Mouse (Mus musculus) embryonic facial prominence, embryonic 13.5 days (tissue): ENCODE measurements around the gene Galnt11. TPM values are rescaled to one million over a fixed set of nuclear protein-coding genes. Genes with fewer than 3 reads are reported as not detected.
"Not testable (repeated sequence)": the region's sequence is repeated elsewhere in the genome, so short reads cannot be mapped to it uniquely, and the experiment has no call there.

Experiments used
- ATAC-seq: fragments of 200-750 bp; cut with Nextera tagmentation; 2 replicates; pipeline ENCODE4 v1.8.0; 2017; ENCODE audit warnings: low read depth; ENCODE audit not compliant: insufficient number of reproducible peaks, insufficient read depth, low FRiP score, low TSS enrichment
- H3K27ac ChIP-seq: fragments of 300-500 bp; sonication (generic); 2 replicates; pipeline ENCODE4 v1.5.1; 2015; ENCODE audit warnings: moderate library complexity, mild to moderate bottlenecking, inconsistent platforms
- H3K27me3 ChIP-seq: fragments of 300-500 bp; sonication (generic); 2 replicates; pipeline ENCODE4 v1.6.1; 2015; ENCODE audit warnings: mild to moderate bottlenecking, inconsistent platforms
- H3K36me3 ChIP-seq: fragments of 300-500 bp; sonication (generic); 2 replicates; pipeline ENCODE4 v1.6.1; 2015; ENCODE audit warnings: mild to moderate bottlenecking, inconsistent platforms
- H3K4me1 ChIP-seq: fragments of 300-500 bp; sonication (generic); 2 replicates; pipeline ENCODE4 v1.6.1; 2015; ENCODE audit warnings: inconsistent platforms
- H3K4me2 ChIP-seq: fragments of 300-500 bp; sonication (generic); 2 replicates; pipeline ENCODE4 v1.6.1; 2015; ENCODE audit warnings: moderate library complexity, mild to moderate bottlenecking, inconsistent platforms
- H3K4me3 ChIP-seq: fragments of 300-500 bp; sonication (generic); 2 replicates; pipeline ENCODE4 v1.5.1; 2015; ENCODE audit warnings: mild to moderate bottlenecking, inconsistent platforms
- H3K9ac ChIP-seq: fragments of 300-500 bp; sonication (generic); 2 replicates; pipeline ENCODE4 v1.6.1; 2015; ENCODE audit warnings: mild to moderate bottlenecking, inconsistent platforms
- H3K9me3 ChIP-seq: fragments of 300-500 bp; sonication (generic); 2 replicates; pipeline ENCODE4 v1.6.1; 2016; ENCODE audit warnings: inconsistent platforms
- WGBS: fragments of 180-500 bp; shearing (Covaris S2); methylation state at CpG from one replicate; pipeline ENCODE4 v1.1.7; 2015; ENCODE audit warnings: mixed read lengths; 5-methylcytosine and 5-hydroxymethylcytosine counted together
- polyA plus RNA-seq: library from polyadenylated mRNA; unstranded; fragments of >200 nt; fragmentation: Nextera tagmentation; extraction: Ambion mirVana; gene quantifications from 2 replicates; pipeline ENCODE4 v1.2.1, GENCODE M21; 2015

Galnt11 gene
- polyA plus RNA-seq: 38.7 and 42.7 TPM in 2 replicates

DNA sequence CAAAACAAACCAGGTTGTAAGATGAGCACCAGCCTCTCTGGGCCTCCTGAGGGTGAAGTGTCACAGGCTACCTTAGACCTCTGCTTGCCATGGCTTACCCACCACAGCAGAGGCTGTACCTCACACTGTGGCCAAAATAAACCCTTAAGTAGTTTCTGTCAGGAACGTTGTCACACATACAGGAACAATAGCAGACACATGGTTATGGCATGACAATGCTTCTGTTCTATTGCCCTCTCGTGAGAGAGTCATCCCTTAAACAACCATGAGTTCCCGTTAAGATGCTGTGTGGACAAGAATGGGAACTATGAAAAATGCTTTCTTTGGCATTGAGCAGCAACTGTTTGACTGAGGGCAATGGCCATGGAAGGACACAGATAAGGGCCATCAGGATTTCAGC lies at the start of gene Galnt11:
Gene Galnt11 (plus strand): TSS at position 301 of the 400 bp plus-strand sequence.
- Histone ChIP-seq H3K4me1 (peaks cover 8% of the 10 kb centered on the region), H3K9ac (peak within 1 kb of the TSS; percentile 86), H3K27ac (peak within 1 kb of the TSS; percentile 78), H3K4me2 (peak within 1 kb of the TSS; percentile 66), H3K36me3 (no peaks in the 10 kb centered on the region), H3K27me3 (no peaks in the 10 kb centered on the region), H3K9me3 (no peaks in the 10 kb centered on the region), H3K4me3 (peak within 1 kb of the TSS; percentile 73)
- ATAC-seq: no peak
- 81% methylated on average over 3 of the region's 3 CpGs for WGBS

DNA sequence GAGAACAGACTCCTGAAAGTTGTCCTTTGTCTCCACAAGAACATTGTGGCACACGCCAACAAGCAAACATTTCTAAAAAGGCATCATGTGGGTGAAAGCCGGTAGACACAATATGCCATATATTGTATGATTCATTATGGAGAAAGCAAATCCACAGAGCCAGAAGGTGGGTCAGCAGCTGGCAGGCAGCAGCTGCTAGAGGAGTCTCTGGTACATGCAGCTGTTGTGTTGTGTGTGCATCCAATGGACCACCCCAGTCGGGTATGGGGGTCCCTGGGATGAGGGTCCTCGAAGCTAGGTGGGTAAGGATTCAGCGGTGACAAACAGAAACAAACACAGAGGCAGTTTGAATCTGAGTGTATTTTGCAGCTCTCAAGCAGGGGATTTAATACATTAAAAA lies 43.8 kb upstream of the Galnt11 start:
- H3K4me3 ChIP-seq, H3K9ac ChIP-seq, ATAC-seq, H3K27ac ChIP-seq, H3K36me3 ChIP-seq, H3K27me3 ChIP-seq, H3K9me3 ChIP-seq, H3K4me1 ChIP-seq, H3K4me2 ChIP-seq: not testable (repeated sequence)
- 90% methylated on average over 5 of the region's 5 CpGs for WGBS

- not testable (repeated sequence) for ATAC-seq, H3K27ac ChIP-seq, H3K9ac ChIP-seq, H3K27me3 ChIP-seq, H3K36me3 ChIP-seq, H3K9me3 ChIP-seq, H3K4me1 ChIP-seq, H3K4me3 ChIP-seq, H3K4me2 ChIP-seq
- 90% methylated on average over 4 of the region's 4 CpGs for WGBS
Measured at GRCm38 (mm10) chr5:25178543-25178942, 43.2 kb upstream of the Galnt11 start.

GRCm38 (mm10) chr5:25179284-25179683 lies 42.4 kb upstream of the Galnt11 start:
- 91% methylated on average over 4 of the region's 4 CpGs for WGBS
- no peak for ATAC-seq

GRCm38 (mm10) chr5:25179936-25180488 lies 41.7 kb upstream of the Galnt11 start:
- ATAC-seq: no peak
- no peak overlapping the region for H3K27ac ChIP-seq
- H3K4me2 ChIP-seq: no peak overlapping the region
- 82% methylated on average over 3 of the region's 3 CpGs for WGBS
- H3K27me3 ChIP-seq: no peaks in the 10 kb centered on the region
- no peaks in the 10 kb centered on the region for H3K36me3 ChIP-seq
- no peak overlapping the region for H3K9ac ChIP-seq
- H3K4me3 ChIP-seq: no peak overlapping the region
- H3K4me1 ChIP-seq: no peaks in the 10 kb centered on the region
- no peaks in the 10 kb centered on the region for H3K9me3 ChIP-seq

More at GRCm38 (mm10) chr5:25179284-25179683, 42.4 kb upstream of the Galnt11 start:
- Histone ChIP-seq H3K27ac (no peak overlapping the region), H3K36me3 (no peaks in the 10 kb centered on the region), H3K27me3 (no peaks in the 10 kb centered on the region), H3K9ac (no peak overlapping the region), H3K4me3 (no peak overlapping the region), H3K4me1 (no peaks in the 10 kb centered on the region), H3K9me3 (no peaks in the 10 kb centered on the region), H3K4me2 (no peak overlapping the region)

- Histone ChIP-seq H3K36me3 (no peaks in the 10 kb centered on the region), H3K4me1 (no peaks in the 10 kb centered on the region), H3K4me2 (no peak within 1 kb of the TSS), H3K27me3 (no peaks in the 10 kb centered on the region), H3K9me3 (no peaks in the 10 kb centered on the region), H3K27ac (no peak within 1 kb of the TSS), H3K9ac (0 out of 2 replicates have a peak within 1 kb of the TSS, but pooled peaks have one; percentile 21), H3K4me3 (no peak within 1 kb of the TSS)
- no peak for ATAC-seq
- 69% methylated on average over 1 of the region's 1 CpGs for WGBS
Measured at GRCm38 (mm10) chr5:25181004-25181531, 40.6 kb upstream of the Galnt11 start, which contains the start of gene Galntl5. TSS of gene Galntl5 (plus strand) at chr5:25181460.

- Histone ChIP-seq H3K4me1 (peaks cover 11% of the 10 kb centered on the region), H3K4me3 (no peak overlapping the region), H3K4me2 (no peak overlapping the region), H3K27me3 (no peaks in the 10 kb centered on the region), H3K36me3 (no peaks in the 10 kb centered on the region), H3K27ac (no peak overlapping the region), H3K9me3 (no peaks in the 10 kb centered on the region), H3K9ac (no peak overlapping the region)
- no peak for ATAC-seq
- WGBS: 80% methylated on average over 4 of the region's 4 CpGs
Measured at GRCm38 (mm10) chr5:25183595-25183994, 38.1 kb upstream of the Galnt11 start.

- no peaks in the 10 kb centered on the region for H3K27me3 ChIP-seq
- no peaks in the 10 kb centered on the region for H3K36me3 ChIP-seq
- 56% methylated on average over 2 of the region's 2 CpGs for WGBS
- H3K4me3 ChIP-seq: no peak overlapping the region
- H3K4me1 ChIP-seq: peaks cover 14% of the 10 kb centered on the region
- H3K9me3 ChIP-seq: no peaks in the 10 kb centered on the region
- H3K9ac ChIP-seq: no peak overlapping the region
- H3K4me2 ChIP-seq: no peak overlapping the region
- H3K27ac ChIP-seq: no peak overlapping the region
- no peak for ATAC-seq
Measured at GRCm38 (mm10) chr5:25184594-25184993, 37.1 kb upstream of the Galnt11 start.

- no peaks in the 10 kb centered on the region for H3K9me3 ChIP-seq
- H3K4me1 ChIP-seq: peaks cover 16% of the 10 kb centered on the region
- no peak overlapping the region for H3K27ac ChIP-seq
- H3K4me2 ChIP-seq: no peak overlapping the region
- no peak for ATAC-seq
- no peaks in the 10 kb centered on the region for H3K27me3 ChIP-seq
- H3K36me3 ChIP-seq: no peaks in the 10 kb centered on the region
- H3K9ac ChIP-seq: no peak overlapping the region
- no peak overlapping the region for H3K4me3 ChIP-seq
Measured at GRCm38 (mm10) chr5:25187727-25188126, 34.0 kb upstream of the Galnt11 start.

DNA sequence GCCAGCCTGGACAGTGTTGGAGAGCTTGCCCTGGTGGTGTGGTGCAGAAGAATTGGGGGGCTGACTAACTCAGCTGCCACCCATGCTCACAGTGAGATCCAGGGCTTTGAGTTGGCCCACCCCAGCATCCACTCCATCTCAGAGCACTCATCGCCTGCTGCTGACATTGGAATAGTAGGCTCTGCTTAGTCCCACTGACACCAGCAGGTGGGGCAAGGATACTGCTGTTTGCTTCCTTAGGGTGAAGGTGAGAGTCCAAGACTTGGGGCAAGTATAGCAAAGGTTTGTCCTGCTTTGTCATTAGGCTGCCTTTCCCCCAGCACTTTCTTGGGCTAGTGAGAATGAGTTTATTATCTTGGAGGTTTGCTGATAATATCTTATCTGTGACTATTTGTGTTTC lies 32.9 kb upstream of the Galnt11 start:
- no peak for ATAC-seq
- 44% methylated on average over 1 of the region's 1 CpGs for WGBS
- no peak overlapping the region for H3K4me3 ChIP-seq
- H3K27ac ChIP-seq: no peak overlapping the region
- peaks cover 16% of the 10 kb centered on the region for H3K4me1 ChIP-seq
- H3K27me3 ChIP-seq: no peaks in the 10 kb centered on the region
- no peaks in the 10 kb centered on the region for H3K9me3 ChIP-seq
- H3K9ac ChIP-seq: no peak overlapping the region
- H3K4me2 ChIP-seq: no peak overlapping the region
- no peaks in the 10 kb centered on the region for H3K36me3 ChIP-seq

GRCm38 (mm10) chr5:25190521-25190920 lies 31.2 kb upstream of the Galnt11 start:
- no peak overlapping the region for H3K27ac ChIP-seq
- peaks cover 16% of the 10 kb centered on the region for H3K4me1 ChIP-seq
- H3K27me3 ChIP-seq: no peaks in the 10 kb centered on the region
- H3K9me3 ChIP-seq: no peaks in the 10 kb centered on the region
- ATAC-seq: no peak
- no peaks in the 10 kb centered on the region for H3K36me3 ChIP-seq
- H3K4me3 ChIP-seq: no peak overlapping the region
- 86% methylated on average over 2 of the region's 2 CpGs for WGBS
- no peak overlapping the region for H3K4me2 ChIP-seq
- H3K9ac ChIP-seq: no peak overlapping the region

DNA sequence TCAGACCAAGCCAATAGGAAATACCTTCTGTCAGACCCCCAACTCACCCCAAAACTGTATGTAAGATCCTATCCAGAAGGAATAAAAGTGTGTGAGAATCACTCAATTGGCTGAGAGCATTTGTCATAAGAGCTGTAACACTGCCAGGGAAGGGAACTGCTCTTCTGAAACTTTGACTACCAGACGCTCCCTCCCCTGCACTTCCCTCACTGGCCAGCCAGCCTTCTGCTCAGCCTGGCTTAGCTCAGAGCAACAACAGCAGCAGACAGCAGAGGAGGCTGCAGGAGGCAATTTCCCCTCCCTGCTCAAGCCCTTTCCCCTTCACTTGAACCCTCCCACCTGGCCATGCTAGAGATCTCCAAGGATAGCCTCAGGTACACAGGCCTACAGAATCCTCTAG lies 9.8 kb upstream of the Galnt11 start:
- Histone ChIP-seq H3K27me3 (no peaks in the 10 kb centered on the region), H3K4me2 (no peak overlapping the region), H3K4me1 (no peaks in the 10 kb centered on the region), H3K27ac (no peak overlapping the region), H3K36me3 (no peaks in the 10 kb centered on the region), H3K9me3 (no peaks in the 10 kb centered on the region), H3K4me3 (no peak overlapping the region), H3K9ac (no peak overlapping the region)
- ATAC-seq: no peak
- 72% methylated on average over 1 of the region's 1 CpGs for WGBS
